Mouse (Mus musculus) testis, adult 2 months (tissue): ENCODE data around the gene Gm49776.

Source experiments
- CTCF ChIP-seq: fragments of 200-500 bp; IDR thresholded peaks from 2 replicates; pipeline ENCODE4 v1.5.1; 2012; ENCODE audit warnings: low read depth, mild to moderate bottlenecking, inconsistent platforms, low read length, moderate library complexity; ENCODE audit not compliant: control insufficient read depth, insufficient read depth, insufficient replicate concordance
- POLR2A ChIP-seq: fragments of 200-500 bp; IDR thresholded peaks from 2 replicates; pipeline ENCODE4 v1.6.1; 2012; ENCODE audit warnings: low read depth, mild to moderate bottlenecking, inconsistent platforms, low read length, moderate library complexity; ENCODE audit not compliant: control insufficient read depth

- TF ChIP-seq CTCF: no peak
- no peak for TF ChIP-seq POLR2A
These were observed 58.1 kb downstream of the Gm49776 start for GRCm38 (mm10) chr16:18200062-18200461.
